Mouse (Mus musculus) kidney, postnatal 14 days (tissue): ENCODE results near the gene Tcf12.
A peak's percentile ranks its signal among the peaks of the same experiment; 100 is the strongest.

Experiments
- DNase-seq: peaks from one replicate; pipeline ENCODE4 v3.0.0; 2022; ENCODE audit warnings: mixed read lengths

Gene Tcf12

DNA sequence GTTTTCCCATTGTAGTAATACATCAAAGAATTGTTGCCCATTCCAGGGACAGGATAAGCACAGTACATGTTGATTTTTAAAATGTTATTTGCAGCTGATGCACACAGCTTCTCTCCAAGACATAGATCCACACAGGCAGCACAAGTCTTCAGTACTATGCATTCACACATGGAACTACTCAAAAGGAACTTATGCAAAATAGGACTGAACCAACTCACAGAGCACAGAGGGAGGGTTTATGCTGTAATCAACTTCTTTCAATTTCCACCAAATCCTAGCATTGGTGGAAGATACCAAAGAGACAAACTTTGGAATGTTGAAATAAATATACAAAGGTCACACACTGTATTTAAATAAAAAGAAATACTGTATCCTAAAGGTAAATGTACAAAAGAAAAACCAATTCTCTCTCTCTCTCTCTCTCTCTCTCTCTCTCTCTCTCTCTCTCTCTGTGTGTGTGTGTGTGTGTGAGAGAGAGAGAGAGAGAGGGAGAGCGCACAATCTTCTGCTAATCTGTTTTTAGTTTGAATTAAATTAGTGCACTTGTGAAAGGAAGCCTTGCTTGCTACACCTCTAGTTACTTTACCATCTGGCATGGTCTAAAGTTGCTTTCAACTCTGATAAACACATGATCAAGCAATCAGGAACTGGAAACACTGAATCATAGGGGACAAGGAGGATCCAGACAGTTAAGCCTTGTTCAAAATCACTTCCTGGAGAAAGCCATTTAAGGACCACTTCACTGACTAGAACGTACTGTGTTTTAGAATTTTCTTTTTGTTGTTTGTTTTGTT, 215.5 kb downstream of the Tcf12 start:
- DNase-seq = no peak

DNA sequence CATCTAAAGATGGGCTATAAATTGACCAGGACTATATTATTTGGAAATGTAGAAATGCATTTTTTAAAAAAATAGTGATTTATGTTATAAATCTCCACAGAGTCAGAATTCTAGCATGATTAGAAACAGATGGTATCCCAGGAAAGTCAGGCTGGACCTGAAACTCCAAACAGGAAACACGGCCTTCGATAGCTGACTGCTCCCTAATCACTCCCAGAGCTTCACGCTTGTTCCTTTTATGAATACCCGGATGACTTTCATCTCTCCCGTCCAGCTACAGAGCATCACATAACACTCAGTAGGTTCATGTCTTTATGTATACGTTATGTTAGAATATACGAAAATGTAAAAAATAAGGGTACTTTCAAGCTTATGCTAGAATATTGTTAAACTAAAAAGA, 216.4 kb downstream of the Tcf12 start:
- no peak for DNase-seq

DNA sequence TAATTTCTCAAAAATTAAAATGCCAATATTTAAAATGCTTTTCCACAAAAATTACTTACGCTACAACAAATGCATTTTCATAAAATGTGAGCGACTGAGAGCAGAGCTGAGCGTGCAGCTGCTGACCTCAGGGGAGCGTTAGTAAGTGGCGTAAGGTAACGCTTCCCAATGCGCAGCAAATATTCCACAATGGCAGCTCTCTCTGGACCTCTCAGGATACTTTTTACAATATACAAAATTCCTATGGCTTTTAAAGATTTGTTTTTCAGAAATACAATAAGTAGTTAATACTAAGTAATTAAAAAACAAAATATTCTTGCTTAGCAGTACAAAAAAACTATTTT, 216.8 kb downstream of the Tcf12 start:
- no peak for DNase-seq

DNA sequence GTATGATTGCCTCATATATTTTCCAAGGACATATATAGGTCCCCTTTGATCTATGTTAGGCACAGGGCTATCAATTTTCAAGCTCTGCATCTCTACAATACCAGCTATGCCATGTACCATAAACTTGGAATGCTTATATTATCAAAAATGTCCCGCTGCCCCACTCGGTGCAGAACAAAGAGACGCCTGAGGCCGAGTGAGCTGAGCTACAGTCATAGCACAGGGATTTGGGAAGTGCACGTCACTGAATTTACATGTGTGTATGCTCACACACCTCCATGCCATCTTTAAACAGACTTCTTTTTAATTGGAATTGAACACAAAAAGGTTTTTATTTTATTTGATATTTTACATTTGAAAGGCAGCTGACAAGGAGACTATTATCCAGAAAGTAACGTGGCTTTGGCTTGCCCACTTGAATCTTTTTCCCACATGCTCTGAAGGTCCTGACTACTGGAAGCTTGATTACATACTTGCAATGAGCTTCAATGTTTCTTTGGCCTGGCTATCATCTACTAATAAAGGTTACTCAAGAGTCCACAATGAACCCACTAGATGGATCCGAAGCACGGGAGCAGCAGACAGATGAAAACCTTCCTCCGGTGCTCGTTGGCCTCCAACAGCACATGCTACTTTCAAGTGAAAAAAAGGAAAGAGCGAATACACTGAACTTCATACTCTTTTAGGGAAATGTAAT, 217.3 kb downstream of the Tcf12 start:
- DNase-seq = no peak

GRCm38 (mm10) chr9:71888450-71888849, 223.2 kb downstream of the Tcf12 start:
- no peak for DNase-seq

GRCm38 (mm10) chr9:71880629-71881028, 231.0 kb downstream of the Tcf12 start:
- peak; percentile 35 for DNase-seq

DNA sequence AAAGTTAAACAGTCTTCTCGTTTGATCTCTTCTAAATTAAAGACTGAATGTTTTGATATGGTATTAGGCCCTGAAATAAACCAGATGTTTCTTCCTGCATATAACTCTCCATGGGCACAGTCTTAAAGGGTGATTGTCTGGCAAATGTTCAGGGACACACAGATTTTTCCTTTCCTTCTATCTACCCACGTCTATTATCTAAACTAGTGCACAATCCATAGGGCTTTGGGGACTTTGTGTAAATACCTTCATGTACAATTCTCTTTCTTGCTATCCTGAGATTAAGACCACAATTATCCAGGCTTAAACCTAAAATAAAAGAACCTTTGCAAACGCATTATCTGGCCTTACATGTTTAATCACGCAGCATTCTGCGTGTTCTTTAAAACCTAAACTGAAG, 231.7 kb downstream of the Tcf12 start:
- no peak for DNase-seq

DNA sequence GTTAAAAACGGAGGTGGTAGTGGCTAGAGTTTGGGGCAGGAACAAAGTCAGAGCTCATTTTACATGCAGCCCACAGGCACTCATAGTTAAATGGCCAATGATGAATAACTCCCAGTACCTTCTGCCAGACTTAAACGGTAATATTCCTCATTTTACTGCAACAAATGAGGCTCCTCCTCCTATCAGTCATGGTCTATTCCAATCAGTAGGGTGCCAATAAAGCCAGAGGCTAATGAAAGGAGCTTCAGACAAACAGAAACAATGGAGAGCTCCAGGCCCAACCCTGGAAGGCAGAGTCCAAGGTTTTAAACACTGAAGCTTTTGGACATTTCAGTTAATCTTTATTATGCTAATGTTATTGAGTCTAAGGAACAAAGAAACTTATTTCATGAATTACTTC, 232.3 kb downstream of the Tcf12 start:
- DNase-seq = no peak

DNA sequence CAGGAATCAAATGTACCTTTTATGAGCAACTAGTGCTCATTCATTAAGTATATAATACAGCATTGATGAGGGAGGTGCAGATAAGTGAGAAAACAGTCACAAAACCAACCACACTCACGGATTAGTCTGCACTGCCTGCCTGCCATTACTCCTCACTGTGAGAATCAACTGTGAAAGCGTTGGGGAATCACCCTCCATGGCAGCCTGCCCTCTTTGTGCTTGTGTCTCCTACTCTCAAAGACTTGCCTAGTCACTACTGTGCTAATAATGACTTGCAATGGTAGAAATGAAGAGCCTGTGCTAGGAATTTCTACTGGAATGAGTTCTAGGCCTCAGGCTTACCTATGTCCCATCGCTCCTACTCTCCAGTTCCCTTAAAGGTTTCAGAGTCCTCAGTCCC, 233.8 kb downstream of the Tcf12 start:
- DNase-seq = no peak

DNA sequence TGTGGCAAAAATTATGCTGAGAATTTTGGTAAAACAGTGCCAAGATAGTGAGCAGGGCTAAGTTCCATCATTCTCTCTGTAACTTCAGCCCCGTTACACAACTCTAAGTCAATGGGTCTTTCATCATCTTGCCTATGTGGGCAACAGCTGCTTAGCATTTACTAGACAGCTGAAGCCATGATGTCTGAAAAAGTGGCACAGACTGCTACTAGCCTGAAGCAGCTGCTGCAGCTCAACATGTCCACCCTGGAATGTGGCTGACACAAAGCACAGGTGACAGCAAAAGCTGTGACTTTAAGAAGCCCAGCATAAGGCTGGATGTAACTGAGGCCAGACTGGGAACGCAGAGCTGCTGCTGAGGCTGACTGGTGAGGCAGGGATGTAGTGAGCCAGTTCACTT, 236.9 kb downstream of the Tcf12 start:
- DNase-seq = no peak

GRCm38 (mm10) chr9:71874035-71874572, 237.6 kb downstream of the Tcf12 start:
- DNase-seq = no peak

- DNase-seq = no peak
These were observed 248.3 kb downstream of the Tcf12 start for GRCm38 (mm10) chr9:71863338-71863737.

DNA sequence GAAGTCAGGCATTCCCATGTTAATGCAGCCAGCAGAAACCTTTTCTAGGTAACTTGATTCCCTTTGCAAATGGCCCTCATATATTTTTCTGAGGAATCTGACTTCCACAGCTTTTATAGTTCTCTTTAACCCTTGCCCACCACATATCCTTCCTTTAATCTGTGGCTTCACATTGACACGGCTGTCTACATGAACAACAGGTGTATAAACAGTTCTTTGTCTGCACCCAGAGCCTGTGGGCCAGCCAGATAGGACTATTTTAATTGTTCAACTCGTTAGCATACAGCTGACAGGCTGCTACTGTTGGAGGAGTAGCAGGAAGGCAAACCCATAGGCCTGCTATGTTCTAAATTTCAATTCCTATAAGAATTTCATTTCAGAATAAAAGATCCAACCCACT, 250.0 kb downstream of the Tcf12 start:
- DNase-seq = no peak

- no peak for DNase-seq
These were observed 253.7 kb downstream of the Tcf12 start for GRCm38 (mm10) chr9:71857926-71858325.

DNA sequence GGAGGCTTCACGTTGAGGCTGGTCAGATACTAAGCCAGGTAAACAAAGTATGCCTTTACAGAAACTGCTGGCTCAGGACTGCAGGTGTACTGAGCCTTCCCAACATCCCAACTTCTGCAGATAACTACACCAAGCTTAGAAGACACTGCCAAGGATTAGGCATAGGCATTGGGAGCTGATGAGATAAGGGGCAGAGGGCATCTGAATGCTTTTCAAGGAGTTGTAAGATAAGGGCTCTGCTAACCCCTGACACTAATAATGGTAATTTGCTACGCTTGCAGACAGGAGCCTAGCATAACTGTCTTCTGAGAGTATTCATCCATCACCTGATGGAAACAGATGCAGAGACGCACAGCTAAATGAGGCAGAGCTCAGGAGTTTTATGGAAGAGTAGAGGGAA, 257.8 kb downstream of the Tcf12 start:
- DNase-seq = no peak

DNA sequence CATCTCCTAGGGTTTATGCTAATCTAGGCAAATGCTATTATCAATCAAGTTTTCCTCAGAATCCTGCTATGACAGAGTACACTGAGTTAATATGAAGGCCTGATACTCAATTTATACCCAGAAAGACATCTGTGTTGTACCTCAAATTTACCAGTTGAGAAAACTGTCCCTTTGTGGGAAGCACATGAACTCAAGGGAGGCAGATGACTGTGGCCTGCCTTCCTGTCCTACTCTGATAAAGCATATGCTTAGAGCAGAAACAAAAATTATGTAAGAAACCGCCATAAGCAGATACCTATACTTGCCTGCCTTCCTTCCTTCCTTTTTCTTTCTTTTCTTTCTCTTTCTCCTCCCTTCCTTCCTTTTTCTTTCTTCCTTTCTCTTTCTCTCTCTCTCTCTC, 261.4 kb downstream of the Tcf12 start:
- DNase-seq = no peak

DNA sequence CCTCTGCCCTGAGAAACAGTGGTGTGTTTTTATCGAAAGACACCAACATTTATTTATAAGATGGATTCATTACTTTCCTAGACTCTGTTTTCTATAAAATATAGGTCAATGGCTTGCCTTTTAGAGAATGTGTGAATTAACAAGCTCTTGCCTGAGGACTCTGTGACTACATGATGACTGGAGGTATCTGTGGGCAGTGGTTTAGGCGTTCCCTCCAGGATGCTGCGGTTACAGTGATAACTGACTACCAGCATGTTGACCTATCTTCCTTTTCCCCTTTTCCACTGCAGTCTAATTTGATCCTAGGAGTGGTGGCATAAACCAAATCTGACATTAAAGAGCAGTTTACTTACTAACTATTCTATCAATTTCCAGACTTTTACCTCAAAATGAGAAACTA, 263.3 kb downstream of the Tcf12 start:
- no peak for DNase-seq

GRCm38 (mm10) chr9:71847921-71848320, 263.8 kb downstream of the Tcf12 start:
- DNase-seq = no peak

DNA sequence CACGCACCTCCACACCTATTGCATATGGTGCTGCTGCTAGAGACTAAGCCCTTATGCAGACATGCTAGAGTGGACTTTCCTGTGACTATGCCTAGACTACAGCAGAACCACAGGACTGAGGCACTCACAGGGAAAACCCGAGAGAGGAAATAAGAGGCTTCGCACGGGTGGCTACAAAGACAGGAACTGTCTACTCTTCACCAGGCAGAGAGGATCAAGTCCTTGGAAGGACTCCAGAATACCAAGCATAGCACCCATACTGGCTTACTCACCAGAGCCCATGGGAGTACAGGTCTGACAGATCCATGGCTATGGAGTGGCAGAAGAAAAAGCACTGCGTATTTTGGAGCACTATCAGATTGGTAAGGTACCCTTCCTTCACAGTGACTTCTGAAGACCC, 269.8 kb downstream of the Tcf12 start:
- no peak for DNase-seq

DNA sequence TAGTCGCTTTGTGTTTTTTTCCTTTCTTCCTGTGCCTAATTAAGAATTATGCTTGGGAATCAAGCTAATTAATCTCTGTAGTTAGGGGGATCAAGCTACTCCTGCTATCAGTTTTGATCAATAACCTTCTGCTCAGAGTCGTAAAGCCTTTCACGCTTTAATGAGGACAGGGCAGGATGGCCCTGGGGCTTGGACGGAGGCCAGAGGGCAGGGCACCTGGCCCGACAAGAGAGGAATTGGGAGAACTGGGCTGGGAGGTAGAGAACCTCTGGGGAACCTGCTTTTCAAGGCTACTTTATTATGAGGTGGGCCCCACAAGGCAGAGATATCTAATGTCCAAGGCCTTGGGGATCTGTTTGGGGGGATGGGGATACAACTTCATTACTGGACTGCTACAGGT, 274.3 kb downstream of the Tcf12 start:
- peak; percentile 26 for DNase-seq

DNA sequence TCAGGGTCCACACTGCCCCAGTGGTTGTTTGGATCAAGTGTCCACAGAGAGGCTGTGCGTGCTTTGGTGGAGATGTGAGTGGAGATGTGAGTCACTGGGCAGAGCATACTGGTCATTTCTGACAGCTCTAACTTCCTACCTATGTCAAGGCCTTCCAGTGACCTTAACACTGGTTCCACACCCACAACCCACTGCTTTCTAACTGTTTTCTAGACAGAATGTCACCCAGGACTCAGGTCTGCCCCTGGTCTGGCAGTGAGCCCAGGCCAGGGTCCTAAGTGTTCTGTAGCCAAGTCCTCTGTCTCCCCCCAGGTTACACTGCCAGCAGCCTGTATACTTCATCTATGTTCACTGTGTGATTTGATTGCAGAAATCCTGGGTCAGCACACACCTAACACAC, 275.3 kb downstream of the Tcf12 start:
- no peak for DNase-seq

- DNase-seq = no peak
These were observed 276.4 kb downstream of the Tcf12 start for GRCm38 (mm10) chr9:71835203-71835815.

GRCm38 (mm10) chr9:71834707-71835106, 277.0 kb downstream of the Tcf12 start:
- no peak for DNase-seq
